Mouse (Mus musculus) E14TG2a.4 (cell line): ENCODE results near the gene Klk1b5.

Experiments
- CTCF ChIP-seq: conservative IDR thresholded peaks from 2 replicates; pipeline ENCODE4 v1.5.1; 2014; ENCODE audit warnings: low read length
- NANOG ChIP-seq: IDR thresholded peaks from 2 replicates; pipeline ENCODE4 v1.6.1; 2014; ENCODE audit warnings: borderline replicate concordance, low read length, mixed read lengths

GRCm38 (mm10) chr7:44246055-44246983 is 30.6 kb downstream of the Klk1b5 start, which contains the start of the genes 1700028J19Rik and 2410002F23Rik:
- TF ChIP-seq CTCF (no peak), NANOG (no peak)
